Mouse (Mus musculus) brain, embryonic 14.5 days (tissue): ENCODE results near the gene Cd300e.

Experiments used
- CTCF ChIP-seq: fragments of 200-500 bp; IDR thresholded peaks from 2 replicates; pipeline ENCODE4 v1.5.1; 2012; ENCODE audit warnings: inconsistent platforms, mild to moderate bottlenecking, moderate library complexity, borderline replicate concordance; ENCODE audit not compliant: insufficient read depth, insufficient read length; ENCODE audit errors: extremely low read depth
- POLR2A ChIP-seq: fragments of 200-500 bp; IDR thresholded peaks from 2 replicates; pipeline ENCODE4 v1.6.1; 2012; ENCODE audit warnings: mild to moderate bottlenecking, inconsistent platforms, borderline replicate concordance; ENCODE audit not compliant: poor library complexity, insufficient read depth, insufficient read length, severe bottlenecking; ENCODE audit errors: extremely low read depth

DNA sequence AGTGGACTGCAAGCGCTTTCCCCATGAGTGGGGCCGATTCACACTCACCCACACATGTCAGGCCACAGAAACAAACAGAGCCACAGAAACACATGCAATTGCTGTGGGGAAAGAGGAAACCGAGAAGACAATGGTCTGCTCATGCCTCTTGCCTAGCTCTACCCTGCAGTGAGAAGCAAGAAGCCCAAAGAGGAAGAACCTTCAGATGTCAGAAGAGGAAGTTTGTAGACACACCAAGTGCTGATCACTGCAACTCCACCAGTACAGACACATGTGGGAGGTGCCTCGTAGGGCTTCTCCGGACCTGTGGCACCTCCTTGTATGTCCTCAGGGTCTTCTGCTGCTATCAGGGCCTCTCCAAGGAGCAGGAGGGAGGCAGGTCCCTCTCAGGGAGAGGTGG, 57.9 kb downstream of the Cd300e start:
- TF ChIP-seq CTCF (no peak), POLR2A (no peak)
